Mouse (Mus musculus) mouse embryonic stem cell (cell line): ENCODE measurements around the gene Grm2.
"Not testable (repeated sequence)": the region's sequence is repeated elsewhere in the genome, so short reads cannot be mapped to it uniquely, and the experiment has no call there.

Source experiments
- in situ Hi-C, 2 experiments: fragments of 300-500 bp; cut with MboI; formaldehyde crosslinking; loops; 1 replicate in 1 of 2; 3 replicates in 1 of 2; pipeline ENCODE4 v1.14.3; 2019 to 2020; ENCODE audit warnings: low sequenced_read_pairs in 2 of 2, low pct_unique_long_range_greater_than_20kb in 1 of 2, mixed read lengths in 1 of 2; ENCODE audit not compliant: unreplicated experiment in 1 of 2

Grm2 gene

DNA sequence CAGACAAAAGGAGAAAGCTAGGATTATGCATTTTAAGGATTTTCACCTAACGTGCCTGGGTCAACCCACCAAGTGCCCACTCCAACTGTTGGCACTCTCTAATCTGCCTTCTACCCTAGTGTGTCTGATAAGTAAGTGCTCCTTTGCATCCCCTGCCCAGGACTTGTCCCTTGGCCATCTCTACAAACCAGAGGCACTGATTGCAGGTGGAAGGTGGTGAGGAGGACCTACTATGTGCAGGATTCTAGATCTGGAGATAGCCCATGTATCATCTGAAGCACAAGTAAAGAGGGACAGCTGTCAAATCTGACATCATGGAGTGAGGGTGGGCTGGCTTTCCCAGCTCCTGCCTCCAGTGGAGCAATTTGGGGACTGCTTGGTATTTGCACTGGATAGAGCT, 4.1 kb upstream of the Grm2 start:
- in situ Hi-C loops, result loop anchor here in 1 of 2 experiments (10.0 kb wide), 1 partner anchor 55 kb away; no protein-coding TSS in a partner anchor

GRCm38 (mm10) chr9:106659441-106659840, 3.6 kb upstream of the Grm2 start:
- in situ Hi-C loops, result loop anchor here in 1 of 2 experiments (10.0 kb wide), 1 partner anchor 55 kb away; no protein-coding TSS in a partner anchor

GRCm38 (mm10) chr9:106657592-106657991, 1.7 kb upstream of the Grm2 start:
- in situ Hi-C loops, result loop anchor here in 1 of 2 experiments (10.0 kb wide), 1 partner anchor 53 kb away; no protein-coding TSS in a partner anchor

DNA sequence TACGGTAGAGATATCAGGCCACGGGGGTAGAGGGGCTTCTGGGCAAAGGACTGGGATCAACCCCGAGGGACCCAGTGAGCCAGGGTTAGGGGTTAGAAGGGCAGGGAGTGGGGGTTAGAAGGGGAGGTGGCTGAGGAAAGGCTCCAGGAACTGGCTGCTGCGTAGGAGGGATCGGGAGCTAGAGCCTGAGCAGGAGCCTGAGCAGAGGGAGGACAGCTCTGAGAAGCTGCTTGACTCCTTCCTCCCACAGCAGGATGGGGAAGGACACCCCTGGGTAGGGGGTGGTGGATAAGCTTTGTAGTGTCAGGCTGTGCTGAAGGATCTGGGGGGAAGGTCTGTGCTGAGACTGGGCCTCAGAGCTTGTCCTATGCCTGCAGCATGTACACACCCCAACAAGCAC, 938 bp upstream of the Grm2 start:
- in situ Hi-C loops, result loop anchor here in 1 of 2 experiments (10.0 kb wide), 1 partner anchor 52 kb away; no protein-coding TSS in a partner anchor

DNA sequence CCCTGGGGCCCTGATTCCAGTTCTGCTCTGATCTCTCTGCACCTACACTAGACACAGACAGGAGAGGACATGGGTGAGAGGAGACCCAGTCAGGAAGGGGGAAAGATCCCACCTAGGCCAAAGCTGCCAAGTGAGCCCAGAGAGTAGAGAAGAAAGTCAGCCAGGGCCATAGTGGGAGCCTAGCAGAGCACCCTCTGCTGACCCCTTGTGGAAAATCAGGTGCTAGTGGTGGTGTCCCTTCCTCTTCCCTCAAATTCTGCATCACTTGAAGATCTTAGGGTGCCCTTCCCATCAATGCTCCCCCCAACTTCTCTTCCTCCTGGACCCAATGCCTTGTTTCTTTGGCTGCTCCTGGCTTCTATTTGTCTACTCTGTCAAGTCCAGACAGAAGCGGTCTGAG, 3.2 kb downstream of the Grm2 start:
- in situ Hi-C loops, result loop anchor here in 1 of 2 experiments (5.0 to 10.0 kb wide), 2 partner anchors 48 to 125 kb away; no protein-coding TSS in a partner anchor

- in situ Hi-C loops, result no loop called here
These were observed 8.7 kb downstream of the Grm2 start for GRCm38 (mm10) chr9:106647226-106647625.

GRCm38 (mm10) chr9:106645684-106646271, 10.1 kb downstream of the Grm2 start:
- in situ Hi-C loops, result no loop called here

- in situ Hi-C loops, result no loop called here
These were observed 12.1 kb downstream of the Grm2 start for GRCm38 (mm10) chr9:106643787-106644186.

GRCm38 (mm10) chr9:106643128-106643527, 12.8 kb downstream of the Grm2 start:
- in situ Hi-C loops, result no loop called here

GRCm38 (mm10) chr9:106641346-106641745, 14.5 kb downstream of the Grm2 start:
- in situ Hi-C loops, result no loop called here

DNA sequence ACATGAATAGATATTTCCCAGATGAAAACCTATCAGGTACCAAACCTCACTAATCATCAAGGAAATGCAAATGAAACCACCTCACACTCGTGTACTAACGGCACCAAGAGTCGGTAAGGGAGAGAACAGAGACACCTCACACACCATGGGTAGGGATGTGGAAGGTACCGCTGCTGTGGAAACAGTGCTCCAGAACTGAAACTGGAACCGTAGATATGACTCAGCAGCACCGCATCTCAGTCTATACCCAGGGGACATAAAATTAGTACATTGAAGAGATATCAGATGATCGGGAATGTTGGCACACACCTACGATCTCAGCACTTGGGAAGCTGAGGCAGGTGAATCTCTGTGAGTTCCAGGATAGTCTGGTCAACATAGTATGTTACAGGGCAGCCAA, 17.7 kb downstream of the Grm2 start:
- in situ Hi-C loops, result loop anchor here in 1 of 2 experiments (10.0 kb wide), 1 partner anchor 113 kb away; no protein-coding TSS in a partner anchor

GRCm38 (mm10) chr9:106632185-106632584, 23.7 kb downstream of the Grm2 start:
- in situ Hi-C loops, result loop anchor here in 1 of 2 experiments (10.0 kb wide), 1 partner anchor 107 kb away; no protein-coding TSS in a partner anchor

GRCm38 (mm10) chr9:106627796-106628195, 28.1 kb downstream of the Grm2 start:
- in situ Hi-C loops, result not testable (repeated sequence)

- in situ Hi-C loops, result no loop called here
These were observed 29.6 kb downstream of the Grm2 start, which contains the start of gene Iqcf6 for GRCm38 (mm10) chr9:106626282-106626681. Gene Iqcf6, plus strand, starts transcription at chr9:106626582.

- in situ Hi-C loops, result no loop called here
These were observed 38.4 kb downstream of the Grm2 start for GRCm38 (mm10) chr9:106617496-106617895.

DNA sequence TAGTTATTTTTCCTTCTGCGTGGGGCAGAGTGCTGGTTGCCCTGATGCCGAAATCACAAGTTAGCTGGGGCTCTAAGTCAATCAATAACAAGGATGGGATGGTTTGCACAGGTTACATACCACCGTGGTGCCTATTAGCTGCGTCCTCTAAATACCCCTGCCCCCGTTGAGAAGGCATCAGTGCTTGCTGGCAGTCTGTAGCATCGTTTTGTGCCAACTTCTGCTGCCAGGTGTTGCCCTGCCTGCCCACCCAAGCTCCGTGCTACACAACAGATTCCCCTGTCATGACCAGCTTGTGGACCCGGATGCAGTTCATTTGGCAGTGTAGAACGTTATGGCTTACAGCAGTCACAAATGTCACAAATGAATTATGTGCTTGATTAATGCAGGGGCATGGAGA, 39.6 kb downstream of the Grm2 start:
- in situ Hi-C loops, result no loop called here

- in situ Hi-C loops, result no loop called here
These were observed 41.3 kb downstream of the Grm2 start for GRCm38 (mm10) chr9:106614616-106615015.

DNA sequence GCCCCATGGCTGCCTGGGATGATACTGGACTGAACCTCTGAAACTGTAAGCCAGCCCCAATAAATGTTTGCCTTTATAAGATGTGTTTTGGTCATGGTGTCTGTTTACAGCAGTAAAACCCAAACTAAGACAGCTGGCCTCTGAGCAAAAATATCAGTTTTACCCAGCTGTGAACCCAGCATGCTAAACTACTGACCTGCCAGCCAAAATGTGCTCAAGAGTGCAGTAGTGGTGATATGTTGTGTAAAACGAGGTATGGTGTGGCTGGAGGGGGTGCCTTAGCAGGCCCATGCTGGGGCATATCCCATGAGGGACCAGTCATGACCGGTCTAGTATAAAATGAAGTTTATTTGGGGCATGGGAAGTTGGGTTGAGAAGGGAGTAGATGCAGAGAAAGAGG, 41.9 kb downstream of the Grm2 start:
- in situ Hi-C loops, result no loop called here

DNA sequence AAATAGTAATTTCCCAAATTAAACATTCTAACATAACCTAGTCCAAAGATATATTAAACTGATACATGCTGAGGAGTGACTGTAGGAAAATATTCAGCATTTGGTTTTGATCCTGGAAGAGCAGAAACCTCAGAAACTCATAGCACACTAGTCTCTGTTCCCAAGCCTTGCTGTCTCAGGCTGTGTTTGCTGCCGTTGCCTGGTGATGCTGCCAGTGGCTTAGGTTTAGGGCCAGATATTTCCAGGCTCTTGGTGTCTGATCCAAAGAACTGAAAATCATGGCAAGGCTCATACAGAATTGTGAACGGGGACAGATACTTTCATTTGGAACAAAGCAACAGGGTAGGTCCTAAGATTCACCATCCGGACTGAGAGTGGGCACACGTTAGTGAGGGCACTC, 45.2 kb downstream of the Grm2 start:
- in situ Hi-C loops, result no loop called here

DNA sequence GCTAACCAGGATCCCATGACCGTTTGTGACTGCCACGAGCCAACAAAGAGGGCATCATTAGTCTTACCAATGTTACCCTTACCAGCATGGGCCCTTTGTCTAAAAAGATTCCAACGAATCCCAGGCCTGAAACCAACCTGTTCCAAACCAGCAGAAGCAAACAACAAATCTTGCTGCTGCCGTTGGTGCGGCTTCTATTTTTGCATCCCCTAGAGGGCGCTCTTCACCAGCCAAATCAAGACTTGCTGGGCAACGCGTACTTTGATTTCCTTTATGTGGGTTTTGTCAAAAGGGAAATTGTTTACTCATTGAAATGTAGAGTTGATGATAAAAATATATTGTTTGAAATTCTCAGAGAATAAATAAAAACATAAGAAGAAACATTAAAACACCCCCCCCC, 55.3 kb downstream of the Grm2 start:
- in situ Hi-C loops, result loop anchor here in 1 of 2 experiments (10.0 kb wide), 1 partner anchor 54 kb away; the partner anchor contains the start of gene Grm2
